Mouse (Mus musculus): ENCODE data around the gene Grk3.

Gene Grk3

DNA sequence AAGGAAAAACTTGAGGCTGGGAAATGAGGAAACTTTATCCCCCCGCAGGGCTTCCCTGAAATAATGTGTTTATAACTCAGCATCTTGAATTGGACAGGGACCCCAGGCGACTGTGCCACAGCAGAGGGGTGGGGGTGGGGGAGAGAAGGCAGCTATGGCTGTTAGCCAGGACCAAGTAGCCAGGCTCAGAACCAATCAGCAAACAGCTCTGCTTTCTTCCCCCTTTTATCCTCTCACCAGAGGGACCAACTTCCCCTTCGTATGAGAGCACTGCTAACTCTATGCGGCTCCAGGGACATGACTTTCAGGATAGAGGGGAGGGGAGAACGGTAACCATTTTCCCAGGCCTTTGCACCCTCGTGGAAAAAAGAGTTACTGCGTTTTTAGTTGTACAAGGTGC, 42.0 kb downstream of the Grk3 start:
- H3K9me3 ChIP-seq (ENCODE audit: low read length), result no peaks in the 10 kb centered on the region
- H3K4me3 ChIP-seq (replicated peaks; ENCODE audit: low read length), result no peak overlapping the region
- no peaks in the 10 kb centered on the region for H3K27me3 ChIP-seq (ENCODE audit: insufficient read depth, low read length)
- TF ChIP-seq CTCF (conservative IDR thresholded peaks at IDR 0.05; ENCODE audit: low read length) (no peak), POU5F1 (IDR thresholded peaks at IDR 0.05; ENCODE audit: borderline replicate concordance, low read length) (no peak), NANOG (IDR thresholded peaks at IDR 0.05; ENCODE audit: borderline replicate concordance, low read length) (no peak)
- peaks cover 14% of the 10 kb centered on the region for H3K4me1 ChIP-seq (replicated peaks; ENCODE audit: low read depth, low read length)
- no peaks in the 10 kb centered on the region for H3K36me3 ChIP-seq (ENCODE audit: insufficient read depth, low read length)

DNA sequence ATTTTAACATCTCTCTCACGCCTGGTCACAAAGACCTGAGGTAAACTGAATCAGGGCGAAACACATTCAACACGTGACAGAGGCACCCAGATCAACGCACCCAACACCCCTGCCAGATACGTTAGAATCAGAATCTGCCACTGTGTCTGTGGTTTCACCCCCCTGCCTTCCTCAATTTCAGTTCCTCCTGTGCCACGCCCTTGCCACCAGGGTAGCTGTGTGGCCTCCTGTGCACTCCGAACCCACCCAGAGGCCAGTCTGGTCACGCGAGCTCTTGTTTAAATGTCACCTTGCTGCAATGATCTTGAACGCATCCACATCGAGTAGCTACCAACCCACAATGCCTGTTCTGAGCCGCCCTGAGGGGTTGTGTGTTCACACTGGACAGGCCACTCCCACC, 43.3 kb downstream of the Grk3 start:
- Histone ChIP-seq H3K27me3 (ENCODE audit: insufficient read depth, low read length) (no peaks in the 10 kb centered on the region), H3K4me1 (replicated peaks; ENCODE audit: low read depth, low read length) (peaks cover 12% of the 10 kb centered on the region), H3K9me3 (ENCODE audit: low read length) (no peaks in the 10 kb centered on the region), H3K4me3 (replicated peaks; ENCODE audit: low read length) (no peak overlapping the region), H3K36me3 (ENCODE audit: insufficient read depth, low read length) (no peaks in the 10 kb centered on the region)
- TF ChIP-seq CTCF (conservative IDR thresholded peaks at IDR 0.05; ENCODE audit: low read length) (no peak), NANOG (IDR thresholded peaks at IDR 0.05; ENCODE audit: borderline replicate concordance, low read length) (no peak), POU5F1 (IDR thresholded peaks at IDR 0.05; ENCODE audit: borderline replicate concordance, low read length) (no peak)

DNA sequence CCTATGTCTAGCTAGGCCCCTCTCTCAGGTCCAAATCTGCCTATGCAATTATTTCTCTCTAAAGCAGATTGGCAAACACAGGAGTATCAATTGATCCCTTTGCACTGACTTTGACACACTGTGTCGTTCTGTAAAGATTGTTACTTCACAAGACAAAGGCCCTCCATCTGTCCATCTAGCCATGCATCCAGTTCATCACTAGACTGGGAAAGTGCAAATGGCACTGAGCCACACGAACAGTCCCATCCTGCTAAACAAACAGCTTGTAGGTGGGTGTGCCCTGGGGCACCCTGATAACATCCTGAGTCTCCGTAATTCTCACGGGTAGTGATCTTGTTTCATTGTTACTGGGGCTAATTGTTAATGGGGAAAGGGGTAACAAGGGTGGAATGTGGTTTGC, 52.1 kb downstream of the Grk3 start:
- Histone ChIP-seq H3K27me3 (ENCODE audit: insufficient read depth, low read length) (no peaks in the 10 kb centered on the region), H3K9me3 (ENCODE audit: low read length) (no peaks in the 10 kb centered on the region), H3K4me3 (replicated peaks; ENCODE audit: low read length) (no peak overlapping the region), H3K4me1 (replicated peaks; ENCODE audit: low read depth, low read length) (peaks cover 5% of the 10 kb centered on the region; the same call in 1 of the 2 replicates), H3K36me3 (ENCODE audit: insufficient read depth, low read length) (no peaks in the 10 kb centered on the region)
- TF ChIP-seq CTCF (conservative IDR thresholded peaks at IDR 0.05; ENCODE audit: low read length), result no peak
- TF ChIP-seq POU5F1 (IDR thresholded peaks at IDR 0.05; ENCODE audit: borderline replicate concordance, low read length), result no peak
- TF ChIP-seq NANOG (IDR thresholded peaks at IDR 0.05; ENCODE audit: borderline replicate concordance, low read length), result no peak

DNA sequence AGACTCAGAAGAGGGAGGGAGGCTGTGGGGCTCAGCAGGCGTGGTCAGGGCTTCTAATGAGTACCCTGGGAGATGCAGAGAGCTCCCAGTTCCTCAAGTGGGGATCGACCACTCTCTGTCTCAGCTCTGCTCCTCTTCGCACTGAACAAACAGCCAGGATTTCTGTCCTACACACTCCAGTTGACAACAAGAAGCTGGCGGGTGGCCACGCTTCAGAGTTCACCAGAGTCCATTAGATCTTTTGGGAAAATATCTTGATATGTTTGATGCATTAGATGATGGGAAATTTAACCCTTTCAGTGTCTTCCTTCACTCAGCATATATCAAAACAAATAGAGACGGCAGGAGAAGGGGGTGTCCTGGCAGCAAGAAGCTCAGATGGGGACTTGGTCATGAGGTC, 53.4 kb downstream of the Grk3 start:
- H3K27me3 ChIP-seq (ENCODE audit: insufficient read depth, low read length), result no peaks in the 10 kb centered on the region
- TF ChIP-seq CTCF (conservative IDR thresholded peaks at IDR 0.05; ENCODE audit: low read length) (no peak), NANOG (IDR thresholded peaks at IDR 0.05; ENCODE audit: borderline replicate concordance, low read length) (no peak), POU5F1 (IDR thresholded peaks at IDR 0.05; ENCODE audit: borderline replicate concordance, low read length) (no peak)
- H3K36me3 ChIP-seq (ENCODE audit: insufficient read depth, low read length), result no peaks in the 10 kb centered on the region
- peaks cover 8% of the 10 kb centered on the region; the same call in 1 of the 2 replicates for H3K4me1 ChIP-seq (replicated peaks; ENCODE audit: low read depth, low read length)
- H3K9me3 ChIP-seq (ENCODE audit: low read length), result no peaks in the 10 kb centered on the region
- no peak overlapping the region for H3K4me3 ChIP-seq (replicated peaks; ENCODE audit: low read length)

DNA sequence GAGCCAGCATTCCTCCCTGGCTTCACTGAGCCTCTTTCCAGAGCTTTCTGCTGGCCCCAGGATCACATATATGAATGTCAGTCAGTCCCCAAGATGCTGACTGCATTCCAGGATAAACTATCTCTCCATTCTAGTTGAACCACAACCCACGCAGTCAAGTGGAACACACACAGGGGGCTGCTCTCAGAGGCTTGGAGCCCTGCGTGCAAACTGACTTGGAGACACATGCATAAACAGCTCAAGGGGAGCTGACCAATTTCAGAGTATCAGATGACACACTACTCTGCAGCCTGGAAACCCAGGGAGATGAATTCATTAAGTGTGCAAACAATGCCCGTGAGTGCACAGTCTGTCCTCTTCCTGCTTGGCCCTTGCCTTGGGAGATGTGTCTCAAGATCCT, 54.7 kb downstream of the Grk3 start:
- H3K36me3 ChIP-seq (ENCODE audit: insufficient read depth, low read length), result no peaks in the 10 kb centered on the region
- no peak overlapping the region for H3K4me3 ChIP-seq (replicated peaks; ENCODE audit: low read length)
- H3K4me1 ChIP-seq (replicated peaks; ENCODE audit: low read depth, low read length), result peaks cover 8% of the 10 kb centered on the region; the same call in 1 of the 2 replicates
- TF ChIP-seq CTCF (conservative IDR thresholded peaks at IDR 0.05; ENCODE audit: low read length) (no peak), NANOG (IDR thresholded peaks at IDR 0.05; ENCODE audit: borderline replicate concordance, low read length) (no peak), POU5F1 (IDR thresholded peaks at IDR 0.05; ENCODE audit: borderline replicate concordance, low read length) (no peak)
- H3K27me3 ChIP-seq (ENCODE audit: insufficient read depth, low read length), result no peaks in the 10 kb centered on the region
- no peaks in the 10 kb centered on the region for H3K9me3 ChIP-seq (ENCODE audit: low read length)

DNA sequence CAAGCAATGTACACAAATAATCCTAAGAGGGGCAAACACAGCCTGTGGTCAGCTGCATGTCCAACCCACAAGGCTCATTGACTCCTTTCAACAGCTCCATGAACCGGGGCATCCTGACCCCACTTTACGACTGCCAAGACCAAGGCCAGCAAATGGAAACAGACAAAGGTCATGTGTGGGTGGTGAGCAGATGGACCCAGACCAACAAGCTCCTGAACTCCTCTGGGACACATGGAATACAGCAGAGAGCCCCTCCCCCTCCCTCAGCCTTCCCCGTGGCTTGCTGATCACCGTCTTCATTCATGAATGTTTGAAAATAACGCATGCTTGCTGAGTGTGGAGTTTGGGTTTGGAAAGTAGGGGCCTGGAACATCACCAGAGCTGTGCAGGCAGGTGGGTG, 57.3 kb downstream of the Grk3 start:
- Histone ChIP-seq H3K4me1 (replicated peaks; ENCODE audit: low read depth, low read length) (peaks cover 8% of the 10 kb centered on the region; the same call in 1 of the 2 replicates), H3K36me3 (ENCODE audit: insufficient read depth, low read length) (no peaks in the 10 kb centered on the region), H3K4me3 (replicated peaks; ENCODE audit: low read length) (no peak overlapping the region), H3K9me3 (ENCODE audit: low read length) (no peaks in the 10 kb centered on the region), H3K27me3 (ENCODE audit: insufficient read depth, low read length) (no peaks in the 10 kb centered on the region)
- no peak for TF ChIP-seq CTCF (conservative IDR thresholded peaks at IDR 0.05; ENCODE audit: low read length)
- no peak for TF ChIP-seq NANOG (IDR thresholded peaks at IDR 0.05; ENCODE audit: borderline replicate concordance, low read length)
- no peak for TF ChIP-seq POU5F1 (IDR thresholded peaks at IDR 0.05; ENCODE audit: borderline replicate concordance, low read length)

DNA sequence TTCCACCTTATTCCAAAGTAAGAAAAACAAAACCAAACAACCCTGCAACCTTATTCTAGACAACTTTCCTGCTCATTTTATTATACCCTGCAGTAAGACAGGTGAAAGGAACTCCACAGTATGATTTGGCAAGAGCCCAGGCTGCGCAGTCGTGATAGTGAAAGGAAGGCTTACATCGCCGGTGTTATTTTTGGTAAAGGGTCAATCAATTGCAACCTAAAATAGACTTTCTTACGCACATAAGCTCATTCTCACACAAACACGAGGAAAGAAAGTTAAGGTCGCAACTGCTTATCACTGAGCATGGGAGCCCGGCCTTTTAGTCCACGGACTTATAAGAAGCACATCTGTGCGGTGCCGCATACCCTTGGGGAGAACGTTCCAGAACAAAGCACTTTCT, 58.8 kb downstream of the Grk3 start:
- no peak for TF ChIP-seq NANOG (IDR thresholded peaks at IDR 0.05; ENCODE audit: borderline replicate concordance, low read length)
- TF ChIP-seq CTCF (conservative IDR thresholded peaks at IDR 0.05; ENCODE audit: low read length), result no peak
- Histone ChIP-seq H3K27me3 (ENCODE audit: insufficient read depth, low read length) (no peaks in the 10 kb centered on the region), H3K4me1 (replicated peaks; ENCODE audit: low read depth, low read length) (peaks cover 8% of the 10 kb centered on the region; the same call in 1 of the 2 replicates), H3K9me3 (ENCODE audit: low read length) (peaks cover 4% of the 10 kb centered on the region; the same call in 1 of the 2 replicates), H3K4me3 (replicated peaks; ENCODE audit: low read length) (no peak overlapping the region), H3K36me3 (ENCODE audit: insufficient read depth, low read length) (no peaks in the 10 kb centered on the region)

DNA sequence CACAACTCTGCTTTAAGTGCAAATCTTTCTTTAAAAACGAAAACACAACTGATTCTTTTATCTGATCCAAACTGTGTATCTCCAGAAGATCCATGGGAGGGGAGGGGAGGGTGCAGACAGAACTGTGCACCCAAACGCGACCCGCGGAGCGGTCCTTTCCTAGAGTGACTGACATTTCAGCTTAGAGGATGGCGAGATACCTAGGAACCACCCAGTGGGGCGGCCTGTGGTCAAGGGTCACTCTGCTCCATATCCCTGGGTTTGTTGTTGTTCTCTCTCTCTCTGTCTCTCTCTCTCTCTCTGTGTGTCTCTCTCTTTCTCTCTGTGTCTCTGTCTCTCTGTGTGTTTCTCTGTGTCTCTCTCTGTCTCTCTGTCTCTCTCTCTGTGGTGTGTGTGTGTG, 59.2 kb downstream of the Grk3 start:
- H3K4me1 ChIP-seq (replicated peaks; ENCODE audit: low read depth, low read length), result peaks cover 8% of the 10 kb centered on the region; the same call in 1 of the 2 replicates
- TF ChIP-seq CTCF (conservative IDR thresholded peaks at IDR 0.05; ENCODE audit: low read length), result no peak
- TF ChIP-seq POU5F1 (IDR thresholded peaks at IDR 0.05; ENCODE audit: borderline replicate concordance, low read length), result no peak
- no peak for TF ChIP-seq NANOG (IDR thresholded peaks at IDR 0.05; ENCODE audit: borderline replicate concordance, low read length)
- no peaks in the 10 kb centered on the region for H3K27me3 ChIP-seq (ENCODE audit: insufficient read depth, low read length)
- H3K36me3 ChIP-seq (ENCODE audit: insufficient read depth, low read length), result no peaks in the 10 kb centered on the region
- no peak overlapping the region for H3K4me3 ChIP-seq (replicated peaks; ENCODE audit: low read length)
- peaks cover 5% of the 10 kb centered on the region; the same call in 1 of the 2 replicates for H3K9me3 ChIP-seq (ENCODE audit: low read length)

DNA sequence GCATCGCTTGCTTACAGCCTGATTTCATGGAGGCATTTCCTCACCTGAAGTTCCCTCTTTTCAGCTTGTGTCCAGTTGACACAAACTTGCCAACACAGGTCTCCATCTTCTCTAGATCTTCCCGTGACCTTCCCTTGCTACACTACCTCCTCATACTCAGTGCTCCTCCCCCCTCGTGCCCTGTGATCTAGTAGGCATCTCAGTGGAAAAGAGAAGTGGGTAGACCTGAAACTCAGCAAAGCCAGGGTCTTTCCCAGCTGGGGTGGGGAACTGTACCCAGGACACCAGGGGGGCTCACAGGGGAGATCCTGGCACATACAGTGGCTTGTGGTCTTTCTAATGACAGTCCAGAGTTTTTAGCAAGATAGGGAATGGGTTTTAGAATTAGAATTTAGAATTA, 64.7 kb downstream of the Grk3 start:
- H3K9me3 ChIP-seq (ENCODE audit: low read length), result peaks cover 5% of the 10 kb centered on the region; the same call in 1 of the 2 replicates
- H3K4me1 ChIP-seq (replicated peaks; ENCODE audit: low read depth, low read length), result no peaks in the 10 kb centered on the region
- TF ChIP-seq POU5F1 (IDR thresholded peaks at IDR 0.05; ENCODE audit: borderline replicate concordance, low read length), result no peak
- TF ChIP-seq CTCF (conservative IDR thresholded peaks at IDR 0.05; ENCODE audit: low read length), result no peak
- TF ChIP-seq NANOG (IDR thresholded peaks at IDR 0.05; ENCODE audit: borderline replicate concordance, low read length), result no peak
- H3K27me3 ChIP-seq (ENCODE audit: insufficient read depth, low read length), result no peaks in the 10 kb centered on the region
- H3K36me3 ChIP-seq (ENCODE audit: insufficient read depth, low read length), result no peaks in the 10 kb centered on the region
- no peak overlapping the region for H3K4me3 ChIP-seq (replicated peaks; ENCODE audit: low read length)
